Mouse (Mus musculus) ES-Bruce4 (cell line): ENCODE results near the gene Ankrd28. TPM values are rescaled to one million over a fixed set of nuclear protein-coding genes. Genes with fewer than 3 reads are reported as not detected.

ENCODE experiments used
- H3K27ac ChIP-seq: 2 replicates; pipeline ENCODE4 v1.5.1; 2012; ENCODE audit warnings: low read length, inconsistent platforms; ENCODE audit not compliant: insufficient read depth
- H3K27me3 ChIP-seq: 2 replicates; pipeline ENCODE4 v1.6.1; 2012; ENCODE audit warnings: mild to moderate bottlenecking, low read length, inconsistent platforms; ENCODE audit not compliant: control insufficient read depth, poor library complexity, insufficient read depth, severe bottlenecking
- H3K36me3 ChIP-seq: 2 replicates; pipeline ENCODE4 v1.6.1; 2012; ENCODE audit warnings: inconsistent platforms, mild to moderate bottlenecking, low read length, moderate library complexity; ENCODE audit not compliant: control insufficient read depth, poor library complexity, insufficient read depth, severe bottlenecking
- H3K4me1 ChIP-seq: one replicate; pipeline ENCODE4 v1.8.1; 2011; ENCODE audit warnings: low read length; ENCODE audit not compliant: control insufficient read depth, insufficient read depth
- H3K4me3 ChIP-seq: 2 replicates; pipeline ENCODE4 v1.5.1; 2011; ENCODE audit warnings: low read depth, mild to moderate bottlenecking, low read length
- H3K9ac ChIP-seq: 2 replicates; pipeline ENCODE4 v1.6.1; 2012; ENCODE audit warnings: low read depth, mild to moderate bottlenecking, inconsistent platforms; ENCODE audit not compliant: poor library complexity, severe bottlenecking
- H3K9me3 ChIP-seq: replicated peaks from 2 replicates; pipeline ENCODE4 v1.6.1; 2012; ENCODE audit warnings: mild to moderate bottlenecking, low read length, inconsistent platforms; ENCODE audit not compliant: control insufficient read depth, poor library complexity, insufficient read depth, severe bottlenecking
- CTCF ChIP-seq: IDR thresholded peaks from one replicate; pipeline ENCODE4 v1.8.1; 2011; ENCODE audit warnings: low read depth, low read length
- EP300 ChIP-seq: IDR thresholded peaks from 2 replicates; pipeline ENCODE4 v1.6.1; 2011; ENCODE audit warnings: low read depth, low read length; ENCODE audit not compliant: insufficient read depth
- POLR2A ChIP-seq: IDR thresholded peaks from one replicate; pipeline ENCODE4 v1.8.1; 2011; ENCODE audit warnings: low read length; ENCODE audit not compliant: insufficient read depth
- polyA plus RNA-seq: library from polyadenylated mRNA; stranded (reverse); fragments of >200 nt; gene quantifications from 2 replicates; pipeline ENCODE4 v1.2.4, GENCODE M21; 2011; ENCODE audit warnings: low read depth; ENCODE audit not compliant: missing spikeins, insufficient read depth, insufficient read length

Gene Ankrd28
- polyA plus RNA-seq, 1 experiment, result 104 TPM

DNA sequence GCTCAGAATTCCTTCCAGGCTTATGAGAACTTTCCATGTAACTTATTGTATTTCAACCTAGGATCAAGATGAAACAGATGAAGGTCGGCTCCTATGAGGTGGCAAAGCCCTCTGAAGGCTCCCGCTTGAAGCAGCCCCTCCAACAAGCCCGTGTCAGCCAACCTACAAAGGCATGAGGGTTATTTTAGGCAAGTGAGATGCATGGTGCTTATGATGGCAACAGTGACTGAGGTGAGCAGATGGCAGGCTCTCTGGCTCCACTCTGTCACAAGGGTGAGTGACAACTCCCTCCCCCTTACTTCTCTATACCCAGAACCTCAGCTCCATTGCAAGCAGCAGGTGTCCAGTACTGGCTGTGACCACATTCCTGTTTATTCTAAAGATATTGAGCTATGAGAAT, 133.1 kb downstream of the Ankrd28 start:
- Histone ChIP-seq H3K27me3 (no peaks in the 10 kb centered on the region), H3K36me3 (peaks cover 21% of the 10 kb centered on the region)
- TF ChIP-seq POLR2A, result no peak
- no peak for TF ChIP-seq EP300
- no peak for TF ChIP-seq CTCF

DNA sequence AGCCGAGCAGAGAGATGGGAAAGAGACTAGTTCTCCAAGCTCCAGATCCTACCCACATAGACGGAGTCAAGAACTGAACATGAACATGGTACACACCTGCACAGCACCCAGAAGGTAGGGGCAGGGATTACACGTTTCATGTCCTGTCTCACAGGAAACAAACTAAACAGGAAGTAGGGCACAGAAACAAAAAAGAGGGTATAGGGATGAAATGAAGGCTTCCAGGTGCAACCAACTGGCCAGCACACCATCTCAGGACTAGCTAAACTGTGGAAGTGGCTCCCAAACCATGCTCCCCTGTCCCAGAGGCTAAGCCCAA, 133.5 kb downstream of the Ankrd28 start:
- peaks cover 17% of the 10 kb centered on the region for H3K36me3 ChIP-seq
- no peak overlapping the region for H3K9ac ChIP-seq
- no peaks in the 10 kb centered on the region for H3K27me3 ChIP-seq
- no peak for TF ChIP-seq POLR2A
- no peak for TF ChIP-seq EP300
- no peak for TF ChIP-seq CTCF
- no peak overlapping the region for H3K4me3 ChIP-seq
- H3K9me3 ChIP-seq, result no peaks in the 10 kb centered on the region
- H3K27ac ChIP-seq, result no peak overlapping the region
- no peaks in the 10 kb centered on the region for H3K4me1 ChIP-seq

More for the DNA sequence above, 133.1 kb downstream of the Ankrd28 start:
- H3K9me3 ChIP-seq, result no peaks in the 10 kb centered on the region
- H3K9ac ChIP-seq, result no peak overlapping the region
- no peak overlapping the region for H3K4me3 ChIP-seq
- no peaks in the 10 kb centered on the region for H3K4me1 ChIP-seq
- H3K27ac ChIP-seq, result no peak overlapping the region

DNA sequence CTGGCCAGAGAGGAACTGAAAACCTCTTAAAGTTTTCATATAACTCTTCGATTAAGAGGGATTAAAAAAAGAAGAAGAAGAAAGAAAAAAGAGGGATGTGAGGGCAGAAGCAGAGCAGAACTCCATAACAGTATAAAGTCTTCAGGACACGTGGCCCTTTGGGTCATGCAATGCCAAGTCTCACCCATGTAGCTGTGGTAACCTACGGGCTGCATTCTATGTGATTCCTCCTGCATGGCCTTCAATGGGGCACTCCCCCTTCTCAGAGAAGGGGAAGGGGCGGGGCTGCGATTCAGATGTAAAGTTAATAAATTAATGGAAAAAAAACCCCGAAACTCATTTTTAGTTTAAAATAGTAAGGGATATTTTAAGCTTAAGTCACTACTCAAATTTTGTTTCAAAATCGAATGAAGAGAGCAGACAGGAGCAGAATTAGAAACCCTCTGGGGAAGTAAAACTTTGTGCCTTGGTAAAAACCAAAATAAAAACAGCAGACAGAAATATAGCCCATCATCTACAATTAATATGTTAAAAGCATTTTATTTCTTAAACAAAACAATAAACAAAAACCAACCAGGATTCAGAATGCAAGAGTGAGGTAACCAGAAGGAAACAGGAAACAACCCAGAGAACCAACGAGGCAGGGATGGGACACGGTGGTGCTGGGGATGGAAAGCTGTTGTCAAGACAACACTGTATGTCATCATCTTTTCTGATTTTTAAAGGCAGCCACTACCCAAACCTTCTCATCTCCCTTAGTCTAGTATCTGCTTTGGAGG, 134.1 kb downstream of the Ankrd28 start:
- TF ChIP-seq POLR2A (no peak), CTCF (no peak), EP300 (no peak)
- H3K9me3 ChIP-seq, result no peaks in the 10 kb centered on the region
- no peak overlapping the region for H3K4me3 ChIP-seq
- H3K9ac ChIP-seq, result no peak overlapping the region
- H3K36me3 ChIP-seq, result peaks cover 12% of the 10 kb centered on the region
- H3K27ac ChIP-seq, result no peak overlapping the region
- no peaks in the 10 kb centered on the region for H3K4me1 ChIP-seq
- H3K27me3 ChIP-seq, result no peaks in the 10 kb centered on the region

DNA sequence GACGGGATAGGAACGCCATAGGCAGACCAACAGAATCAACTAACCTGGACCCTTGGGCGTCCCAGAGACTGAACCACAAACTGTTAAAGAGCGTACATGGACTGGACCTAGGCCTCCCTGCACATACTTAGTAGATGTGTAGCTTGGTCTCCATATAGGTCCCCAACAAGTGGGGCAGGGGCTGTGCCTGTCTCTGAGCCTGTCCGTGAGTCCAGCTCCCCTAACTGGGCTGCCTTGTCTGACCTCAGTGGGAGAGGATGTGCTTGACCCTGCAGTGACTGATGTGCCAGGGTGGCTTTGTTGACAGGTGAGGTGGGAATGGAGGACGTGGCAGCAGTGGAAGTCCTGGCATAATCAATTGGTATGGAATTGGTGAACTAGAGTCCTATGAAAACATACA, 137.9 kb downstream of the Ankrd28 start:
- Histone ChIP-seq H3K4me1 (peaks cover 1% of the 10 kb centered on the region), H3K9ac (no peak overlapping the region), H3K27ac (no peak overlapping the region), H3K9me3 (no peaks in the 10 kb centered on the region), H3K4me3 (no peak overlapping the region), H3K36me3 (no peaks in the 10 kb centered on the region), H3K27me3 (no peaks in the 10 kb centered on the region)
- TF ChIP-seq EP300 (no peak), POLR2A (no peak), CTCF (no peak)

DNA sequence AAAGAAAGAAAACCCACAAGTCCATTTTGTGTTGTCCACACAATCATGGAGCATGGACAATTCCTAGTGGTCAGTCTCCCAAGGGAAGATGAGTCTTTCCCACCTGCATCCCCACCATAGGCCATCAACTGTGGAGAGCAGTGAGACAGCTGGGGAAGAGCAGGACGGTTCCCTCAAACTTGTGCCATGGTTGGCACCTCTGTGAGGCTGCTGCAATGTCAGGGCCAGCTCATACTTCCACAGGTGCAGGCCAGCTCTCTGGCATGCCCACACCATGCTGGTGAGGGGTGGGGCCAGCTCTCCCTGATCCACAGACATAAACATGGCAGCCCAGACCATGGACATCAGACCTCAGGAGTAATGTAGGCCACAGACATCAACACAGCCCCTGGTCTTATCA, 144.2 kb downstream of the Ankrd28 start:
- Histone ChIP-seq H3K9ac (no peak overlapping the region), H3K9me3 (no peaks in the 10 kb centered on the region)
- no peak for TF ChIP-seq POLR2A
- no peak for TF ChIP-seq CTCF
- no peak for TF ChIP-seq EP300

DNA sequence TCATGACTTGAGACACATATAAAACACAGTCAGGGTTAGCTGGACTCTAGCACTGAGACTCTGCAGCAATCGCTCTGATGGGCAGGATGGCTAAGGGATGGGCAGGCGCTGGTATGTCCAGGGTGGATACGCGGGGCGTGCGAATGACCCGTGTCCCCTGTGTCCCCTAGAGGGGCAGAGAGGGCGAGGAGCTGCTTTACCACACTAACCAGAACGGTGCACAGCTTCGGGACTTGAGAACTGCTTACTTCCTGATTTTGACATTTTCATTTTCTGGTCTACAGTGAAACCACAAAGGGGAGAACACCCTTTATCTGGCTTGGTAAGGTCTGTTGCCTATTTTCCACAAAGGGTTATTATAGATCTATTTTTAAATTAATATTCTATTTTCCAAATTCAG, 144.8 kb downstream of the Ankrd28 start:
- peaks cover under 1% of the 10 kb centered on the region for H3K4me1 ChIP-seq
- no peaks in the 10 kb centered on the region for H3K9me3 ChIP-seq
- no peak overlapping the region for H3K9ac ChIP-seq
- no peak overlapping the region for H3K4me3 ChIP-seq
- TF ChIP-seq CTCF (no peak), POLR2A (no peak), EP300 (no peak)
- H3K27me3 ChIP-seq, result no peaks in the 10 kb centered on the region
- H3K27ac ChIP-seq, result no peak overlapping the region
- no peaks in the 10 kb centered on the region for H3K36me3 ChIP-seq

More for the DNA sequence above, 144.2 kb downstream of the Ankrd28 start:
- Histone ChIP-seq H3K36me3 (no peaks in the 10 kb centered on the region), H3K27ac (no peak overlapping the region), H3K27me3 (no peaks in the 10 kb centered on the region), H3K4me1 (peaks cover 1% of the 10 kb centered on the region), H3K4me3 (no peak overlapping the region)
